Mouse (Mus musculus) limb, embryonic 10.5 days (tissue): ENCODE measurements at regions not wholly inside any gene's neighbourhood (a gene's known extent, or its start where the extent isn't known, plus 50 kb on each side); places are given as distances from the start of the nearest gene placed in this dataset.

Experiments
- DNase-seq: peaks from one replicate; pipeline ENCODE4 v3.0.0-alpha.2; 2017; ENCODE audit warnings: low spot score
- H3K27ac ChIP-seq: fragments of 300-500 bp; sonication (generic); 2 replicates; pipeline ENCODE4 v1.5.1; 2016; ENCODE audit warnings: mild to moderate bottlenecking
- H3K27me3 ChIP-seq: fragments of 300-500 bp; sonication (generic); 2 replicates; pipeline ENCODE4 v1.6.1; 2016; ENCODE audit warnings: low read depth, mild to moderate bottlenecking; ENCODE audit not compliant: poor library complexity, severe bottlenecking
- H3K36me3 ChIP-seq: fragments of 300-500 bp; sonication (generic); 2 replicates; pipeline ENCODE4 v1.6.1; 2016; ENCODE audit warnings: mild to moderate bottlenecking, moderate library complexity
- H3K4me1 ChIP-seq: fragments of 300-500 bp; sonication (generic); 2 replicates; pipeline ENCODE4 v1.6.1; 2016
- H3K4me3 ChIP-seq: fragments of 300-500 bp; sonication (generic); 2 replicates; pipeline ENCODE4 v1.5.1; 2016; ENCODE audit warnings: mild to moderate bottlenecking, moderate library complexity
- H3K9me3 ChIP-seq: fragments of 300-500 bp; sonication (generic); replicated peaks from 2 replicates; pipeline ENCODE4 v1.6.1; 2016; ENCODE audit warnings: mild to moderate bottlenecking
- WGBS: fragments of 180-500 bp; shearing (Covaris S2); methylation state at CpG from one replicate; pipeline ENCODE4 v1.1.7; 2016; 5-methylcytosine and 5-hydroxymethylcytosine counted together
- microRNA counts: library from miRNA; unstranded; fragments of <30 nt; microRNA quantifications from one replicate; lab custom pipeline; 2017
- microRNA-seq: library from miRNA; unstranded; fragments of <30 nt; microRNA quantifications from one replicate; pipeline ENCODE4, GENCODE M21; 2017

DNA sequence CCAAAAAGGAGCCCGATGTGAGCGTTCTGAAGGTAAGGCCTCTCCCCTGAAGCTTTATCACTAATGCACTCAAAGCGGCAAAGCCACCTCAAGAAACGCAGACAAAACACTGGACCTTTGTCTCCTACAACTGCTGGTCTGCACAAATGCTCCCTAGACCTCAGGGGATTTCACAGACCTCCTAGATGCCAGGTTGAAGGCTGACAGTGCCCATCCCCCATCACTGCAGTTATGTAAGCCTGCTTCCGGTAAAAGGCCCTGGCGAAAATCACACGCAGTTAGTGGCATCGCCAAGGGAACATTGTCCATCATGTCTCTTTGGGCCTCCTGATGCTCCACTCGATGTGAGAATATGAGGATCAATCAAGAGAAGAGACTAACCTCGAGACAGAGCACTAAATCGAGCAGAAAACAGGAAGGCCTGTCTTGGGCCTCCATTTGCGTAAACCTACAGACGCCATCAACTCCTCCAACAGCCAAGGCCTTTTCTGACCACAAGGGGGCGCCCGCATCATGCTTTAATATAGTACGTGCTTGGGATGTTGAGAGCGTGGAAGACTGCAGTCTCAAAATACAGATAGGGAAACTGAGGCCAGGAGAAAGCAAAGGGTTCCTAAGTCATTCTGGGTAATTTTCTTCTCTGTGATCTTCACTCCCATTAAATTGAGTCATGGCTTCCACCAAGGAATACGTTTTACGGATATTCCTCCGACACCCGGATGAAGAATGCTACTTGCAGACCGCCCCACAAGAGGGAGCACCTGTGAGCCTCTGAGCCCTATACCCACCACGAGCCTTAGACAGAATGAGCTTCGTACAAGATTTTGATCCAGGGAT, 82.8 kb upstream of the Rasgrf1 start:
- no peaks in the 10 kb centered on the region for H3K9me3 ChIP-seq
- peak; percentile 90 for DNase-seq
- H3K4me1 ChIP-seq: no peaks in the 10 kb centered on the region
- peak overlapping the region; percentile 73; the same call in 1 of the 2 replicates for H3K27ac ChIP-seq
- H3K27me3 ChIP-seq: no peaks in the 10 kb centered on the region
- WGBS: 37% methylated on average over 24 of the region's 24 CpGs
- H3K36me3 ChIP-seq: no peaks in the 10 kb centered on the region
- peak overlapping the region; percentile 38 for H3K4me3 ChIP-seq

DNA sequence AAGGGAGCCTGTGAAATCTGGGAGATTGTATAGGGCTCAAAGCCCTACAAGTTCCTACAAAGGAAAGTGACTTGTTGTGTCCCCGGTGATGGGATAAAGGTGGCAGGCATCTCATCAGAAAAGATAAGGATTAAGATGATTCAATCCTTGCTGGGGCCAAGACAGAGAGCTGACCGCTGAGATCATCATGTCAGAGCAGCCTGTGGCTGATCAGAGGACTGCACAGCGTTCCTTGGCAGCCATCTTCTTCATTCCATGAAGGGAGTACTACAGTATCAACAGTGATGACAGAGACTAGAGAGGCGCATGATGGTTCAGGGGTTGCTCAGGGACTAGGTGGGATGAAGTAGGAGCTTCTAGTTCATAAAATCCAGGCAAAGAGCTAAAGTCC, 83.6 kb upstream of the Ankrd34c start:
- DNase-seq: no peak
- no peaks in the 10 kb centered on the region for H3K27me3 ChIP-seq
- H3K27ac ChIP-seq: no peak overlapping the region
- H3K9me3 ChIP-seq: no peaks in the 10 kb centered on the region
- no peak overlapping the region for H3K4me3 ChIP-seq
- no peaks in the 10 kb centered on the region for H3K36me3 ChIP-seq
- H3K4me1 ChIP-seq: no peaks in the 10 kb centered on the region
- 86% methylated on average over 4 of the region's 4 CpGs for WGBS

DNA sequence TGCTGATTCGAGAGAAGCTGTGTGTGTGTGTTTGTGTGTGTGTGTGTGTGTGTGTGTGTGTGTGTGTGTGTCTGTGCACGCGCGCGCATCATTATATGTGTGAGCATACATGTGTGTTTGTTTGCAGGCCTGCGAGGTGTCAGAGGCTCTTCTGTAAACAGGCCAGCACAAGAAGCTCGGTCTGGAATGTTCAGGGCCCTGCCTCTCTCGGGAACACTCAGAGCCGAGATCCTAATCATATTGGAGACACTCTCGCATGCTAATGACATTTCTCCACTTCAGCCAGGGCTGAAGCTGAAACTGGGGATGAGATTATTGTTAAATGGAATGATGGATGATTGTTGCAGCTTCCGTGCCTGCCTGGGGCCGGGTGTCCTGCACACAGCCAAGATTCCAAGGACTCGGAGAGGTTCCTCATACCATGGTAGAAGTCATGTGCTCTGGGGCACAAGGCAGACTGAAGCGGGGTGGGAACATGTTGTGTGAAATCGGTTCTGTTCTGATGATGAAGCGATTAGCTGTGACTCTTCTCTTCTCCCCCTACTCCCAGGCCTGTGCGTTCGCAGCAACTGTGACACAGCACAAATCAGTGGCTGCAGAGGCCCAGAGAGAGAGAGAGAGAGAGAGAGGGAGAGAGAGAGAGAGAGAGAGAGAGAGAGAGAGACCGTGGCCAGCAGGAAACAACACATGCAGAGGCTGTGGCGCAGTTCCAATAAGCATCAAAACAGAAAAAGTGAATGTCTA, 83.0 kb upstream of the Ankrd34c start:
- no peaks in the 10 kb centered on the region for H3K4me1 ChIP-seq
- DNase-seq: no peak
- WGBS: 82% methylated on average over 20 of the region's 20 CpGs
- H3K27ac ChIP-seq: no peak overlapping the region
- H3K4me3 ChIP-seq: no peak overlapping the region
- no peaks in the 10 kb centered on the region for H3K36me3 ChIP-seq
- H3K9me3 ChIP-seq: no peaks in the 10 kb centered on the region
- H3K27me3 ChIP-seq: no peaks in the 10 kb centered on the region

DNA sequence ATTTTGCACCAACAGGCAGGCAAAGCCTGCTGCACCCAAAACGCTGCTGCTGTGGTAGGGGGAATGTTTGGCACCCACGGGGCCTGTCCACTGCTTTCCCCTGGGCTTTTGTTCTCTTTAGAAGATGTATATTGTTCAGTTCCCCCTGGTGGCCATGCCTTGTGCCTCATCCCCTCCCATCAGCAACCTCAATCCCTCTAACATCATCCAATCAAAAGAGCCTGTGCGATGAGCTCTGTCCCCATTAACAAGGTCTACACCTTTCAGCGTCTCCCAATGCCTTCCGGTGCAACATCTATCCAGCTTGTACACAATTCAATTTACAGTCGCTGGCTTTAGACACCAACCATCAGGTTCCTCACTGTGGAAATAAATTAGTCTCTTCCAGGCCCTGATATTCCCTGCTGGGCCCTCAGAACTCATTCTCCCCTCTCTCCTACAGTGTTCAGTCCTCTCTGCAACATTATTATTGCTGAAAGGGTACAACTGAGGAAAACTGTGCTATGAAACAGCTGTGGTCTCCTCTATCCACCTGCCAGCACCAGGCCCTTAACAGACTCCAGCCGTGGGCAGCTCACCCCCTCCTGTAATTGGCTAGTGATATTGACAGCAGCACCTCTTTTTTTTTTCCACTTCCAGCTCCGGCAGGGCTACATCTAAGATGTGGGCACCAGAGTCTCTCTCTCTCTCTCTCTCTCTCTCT, 75.5 kb upstream of the Ankrd34c start:
- no peak overlapping the region for H3K27ac ChIP-seq
- H3K4me1 ChIP-seq: peaks cover 4% of the 10 kb centered on the region; the same call in 1 of the 2 replicates
- no peak overlapping the region for H3K4me3 ChIP-seq
- no peak for DNase-seq
- no peaks in the 10 kb centered on the region for H3K9me3 ChIP-seq
- 63% methylated on average over 8 of the region's 8 CpGs for WGBS
- no peaks in the 10 kb centered on the region for H3K36me3 ChIP-seq
- H3K27me3 ChIP-seq: no peaks in the 10 kb centered on the region

DNA sequence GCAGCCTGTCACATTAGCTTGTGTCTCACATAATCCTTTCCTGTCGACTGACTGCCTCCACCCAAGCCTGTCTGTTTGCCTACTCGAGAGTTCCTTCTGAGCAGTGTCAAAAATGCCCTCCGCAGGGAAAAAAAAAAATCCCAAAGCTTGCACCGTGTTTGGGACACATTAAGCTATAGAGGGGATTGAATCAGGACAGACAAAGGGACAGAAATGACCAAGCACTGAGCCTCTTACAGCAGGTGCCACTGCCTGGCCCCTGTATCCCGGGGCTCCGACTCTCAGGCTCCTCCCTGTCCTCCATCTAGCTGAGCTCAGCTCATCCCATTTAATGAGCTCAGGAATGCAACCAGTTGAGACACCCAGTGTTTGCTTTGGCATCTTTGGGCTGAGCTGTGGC, 69.1 kb upstream of the Ankrd34c start:
- peaks cover 17% of the 10 kb centered on the region for H3K4me1 ChIP-seq
- 58% methylated on average over 6 of the region's 6 CpGs for WGBS
- no peaks in the 10 kb centered on the region for H3K36me3 ChIP-seq
- H3K27ac ChIP-seq: no peak overlapping the region; the same call in 1 of the 2 replicates
- no peaks in the 10 kb centered on the region for H3K27me3 ChIP-seq
- H3K9me3 ChIP-seq: no peaks in the 10 kb centered on the region
- DNase-seq: no peak
- no peak overlapping the region for H3K4me3 ChIP-seq

DNA sequence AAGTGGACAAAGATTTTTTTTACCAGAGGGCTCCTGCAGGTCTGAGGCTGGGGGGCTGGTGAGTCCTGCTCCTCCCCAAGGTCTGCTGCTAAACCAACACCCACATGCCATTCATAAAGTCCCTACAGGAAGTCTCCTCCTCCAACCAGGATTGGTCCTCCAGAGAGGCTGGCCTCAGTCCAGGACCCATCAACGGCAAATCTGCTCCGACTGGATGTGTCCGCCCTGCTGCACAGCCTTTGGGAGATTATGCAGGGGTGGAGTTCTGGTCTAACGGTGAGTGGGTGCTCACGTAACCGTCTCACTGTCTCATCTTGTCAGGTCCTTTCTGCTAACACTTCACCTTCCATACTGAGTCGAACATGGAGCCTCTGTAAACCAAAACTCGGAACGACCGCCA, 64.4 kb upstream of the Ankrd34c start:
- WGBS: 90% methylated on average over 10 of the region's 10 CpGs
- Histone ChIP-seq H3K27me3 (no peaks in the 10 kb centered on the region), H3K4me3 (no peak overlapping the region), H3K4me1 (peaks cover 15% of the 10 kb centered on the region), H3K27ac (no peak overlapping the region), H3K36me3 (no peaks in the 10 kb centered on the region), H3K9me3 (no peaks in the 10 kb centered on the region)
- no peak for DNase-seq

DNA sequence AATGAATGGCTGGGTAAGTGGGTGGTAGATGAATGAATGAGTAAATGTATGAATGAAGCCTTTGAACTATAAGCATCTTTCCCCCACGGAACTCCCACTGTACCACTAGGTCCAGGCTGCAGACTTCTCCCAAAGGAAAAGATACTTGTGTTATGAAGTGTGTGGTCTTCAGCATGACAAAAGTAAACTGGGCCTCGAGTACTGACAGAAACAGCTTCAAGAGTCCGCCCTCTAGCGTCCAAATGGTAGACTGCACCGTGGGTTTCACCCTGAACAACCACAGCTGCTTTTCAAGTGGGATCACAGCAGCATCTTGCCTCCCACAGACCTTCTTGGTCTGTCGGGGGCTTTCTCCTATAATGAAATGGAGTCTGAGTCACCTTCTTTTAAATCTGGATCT, 54.7 kb upstream of the Ankrd34c start:
- 13% methylated on average over 6 of the region's 6 CpGs for WGBS
- Histone ChIP-seq H3K27me3 (no peaks in the 10 kb centered on the region), H3K4me1 (no peaks in the 10 kb centered on the region), H3K27ac (no peak overlapping the region), H3K4me3 (no peak overlapping the region), H3K36me3 (no peaks in the 10 kb centered on the region), H3K9me3 (no peaks in the 10 kb centered on the region)
- peak; percentile 76 for DNase-seq

DNA sequence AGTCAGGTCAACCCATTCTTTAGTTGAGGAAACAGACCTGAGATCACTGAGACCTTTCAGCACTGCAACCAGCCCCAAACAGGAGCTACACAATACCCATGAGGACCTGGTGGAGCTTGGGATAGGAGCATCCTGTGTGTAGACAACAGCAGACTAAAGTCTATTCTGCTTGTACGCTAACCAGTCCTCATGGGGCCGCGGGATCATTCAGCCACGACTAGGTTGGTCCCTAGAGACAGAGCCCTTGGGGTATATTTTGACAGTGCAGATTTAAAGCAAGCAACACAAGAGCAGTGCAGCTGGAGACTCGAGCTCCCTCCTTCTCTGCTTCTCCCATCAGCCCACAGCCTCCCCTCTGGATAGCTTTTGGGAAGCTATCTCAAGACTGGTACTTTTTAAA, 51.7 kb upstream of the Ankrd34c start:
- Histone ChIP-seq H3K4me1 (no peaks in the 10 kb centered on the region), H3K9me3 (no peaks in the 10 kb centered on the region), H3K36me3 (no peaks in the 10 kb centered on the region), H3K27ac (no peak overlapping the region), H3K27me3 (no peaks in the 10 kb centered on the region), H3K4me3 (no peak overlapping the region)
- DNase-seq: no peak
- WGBS: 85% methylated on average over 5 of the region's 5 CpGs

DNA sequence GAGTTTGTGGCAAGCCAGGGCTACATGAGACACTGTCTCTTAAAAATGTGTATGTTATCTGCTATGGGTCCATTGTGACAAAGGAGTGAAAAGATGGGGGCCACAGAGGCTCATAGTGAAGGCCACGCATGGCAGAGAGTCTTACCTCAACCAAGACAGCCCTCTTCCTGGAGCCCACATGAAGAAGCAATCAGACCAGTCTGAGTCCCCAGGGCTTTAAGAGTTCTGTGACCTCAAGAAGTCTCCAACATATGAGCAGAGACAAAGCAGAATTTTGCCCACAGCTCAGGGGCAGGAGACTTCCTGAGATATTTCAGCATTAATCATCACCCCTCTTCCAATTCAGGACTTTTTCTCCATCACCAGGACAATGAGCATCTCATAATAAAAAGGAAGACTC, 50.4 kb upstream of the Ankrd34c start:
- Histone ChIP-seq H3K9me3 (no peaks in the 10 kb centered on the region), H3K4me1 (no peaks in the 10 kb centered on the region), H3K27ac (no peak overlapping the region), H3K4me3 (no peak overlapping the region), H3K27me3 (no peaks in the 10 kb centered on the region), H3K36me3 (no peaks in the 10 kb centered on the region)
- WGBS: 93% methylated on average over 1 of the region's 1 CpGs
- no peak for DNase-seq

MicroRNA genes in the stretch of these regions (microRNA counts, 519-probe panel; counts per million panel counts)
- 684 counts per million, percentile 72 among the panel's probes with 10 or more counts for microRNA mmu-miR-184 (lab: Ali Mortazavi, UCI)

Small RNA genes in the stretch of these regions (microRNA-seq; reads per million reads assigned to microRNA genes)
- gene Mir184: 2.9 reads per million, percentile 1 among the genes with 10 or more reads in this experiment
